Comparison of ENCODE assay signal across 24 mouse cellular contexts in the genomic region with DNA sequence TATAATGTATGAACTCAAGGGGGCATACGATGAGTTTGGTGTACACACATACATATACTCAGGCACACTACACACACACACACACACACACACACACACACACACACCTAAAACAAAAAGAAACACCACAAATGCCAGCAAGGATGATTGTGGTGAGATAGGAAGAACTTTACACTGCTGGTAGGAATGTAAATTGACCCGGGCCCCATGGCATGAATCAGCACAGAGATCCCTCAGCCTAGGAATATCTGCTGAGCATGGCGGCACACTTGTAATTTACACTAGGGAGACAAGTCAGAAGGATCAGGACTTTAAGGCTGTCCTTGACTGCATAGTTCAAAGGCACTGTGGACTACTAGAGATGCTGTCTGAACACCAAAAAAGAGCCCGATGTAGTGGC.
"Had no signal": no experiment of that assay in that cellular context is flagged by ENCODE, and none has a peak within 500 bp of the region (broad histone marks: within the 10 kb centered on the region; RNA-seq: fewer than 3 reads in every experiment).

No protein-coding gene starts in this region.

- H3K27me3 ChIP-seq: heart, embryonic 12.5 days; hindbrain, embryonic 12.5 days; intestine, embryonic 15.5 days; limb, embryonic 12.5 days; liver, embryonic 13.5 days; liver, embryonic 15.5 days had no signal

- DNase-seq: gastrocnemius, postnatal 25 days; heart, adult 18-20 months; heart, postnatal 14 days; heart, postnatal 4 days; kidney, adult 18-20 months; kidney, adult 8-10 months; kidney, postnatal 10 days; kidney, postnatal 25 days; layer of hippocampus, adult 9-11 months; liver; liver, embryonic 13.5 days had no signal

- ATAC-seq: hindbrain, embryonic 16.5 days; inflammation-experienced regulatory T-cells, adult 6 months; intestine, embryonic 15.5 days had no signal

- H3K27ac ChIP-seq: heart, embryonic 10.5 days; hindbrain, embryonic 10.5 days; hindbrain, embryonic 12.5 days; hindbrain, embryonic 14.5 days; intestine, embryonic 15.5 days; left cerebral cortex, adult 2 months; limb, embryonic 10.5 days; limb, embryonic 12.5 days; liver, embryonic 13.5 days; liver, embryonic 15.5 days had no signal

- H3K9me3 ChIP-seq: heart, embryonic 10.5 days; heart, embryonic 12.5 days; hindbrain, embryonic 10.5 days; hindbrain, embryonic 12.5 days; intestine, embryonic 15.5 days; limb, embryonic 10.5 days; limb, embryonic 12.5 days; liver, embryonic 13.5 days; liver, embryonic 15.5 days had no signal

- H3K36me3 ChIP-seq: intestine, embryonic 15.5 days had no signal

- H3K4me2 ChIP-seq: heart, embryonic 12.5 days; hindbrain, embryonic 12.5 days; hindbrain, embryonic 14.5 days; intestine, embryonic 15.5 days; limb, embryonic 12.5 days; liver, embryonic 11.5 days; liver, embryonic 13.5 days; liver, embryonic 15.5 days had no signal

- H3K9ac ChIP-seq: heart, embryonic 12.5 days; hindbrain, embryonic 12.5 days; hindbrain, embryonic 14.5 days; intestine, embryonic 15.5 days; limb, embryonic 12.5 days; liver, embryonic 13.5 days; liver, embryonic 15.5 days had no signal

- H3K4me3 ChIP-seq: heart, embryonic 10.5 days; heart, embryonic 12.5 days; hindbrain, embryonic 10.5 days; hindbrain, embryonic 12.5 days; intestine, embryonic 15.5 days; left cerebral cortex, adult 2 months; limb, embryonic 10.5 days; limb, embryonic 12.5 days; liver, embryonic 13.5 days; liver, embryonic 15.5 days had no signal

- H3K4me1 ChIP-seq: heart, embryonic 10.5 days; heart, embryonic 12.5 days; hindbrain, embryonic 10.5 days; hindbrain, embryonic 12.5 days; intestine, embryonic 15.5 days; limb, embryonic 10.5 days; limb, embryonic 12.5 days; liver, embryonic 15.5 days had no signal
